Mouse (Mus musculus) right cerebral cortex, adult 2 months (tissue): Measurements from ENCODE around the gene Olfr843.

Experiments
- DNase-seq, 2 experiments: peaks; one replicate each; pipeline ENCODE4 v3.0.0; 2021 to 2022; ENCODE audit warnings: low spot score in 2 of 2

Olfr843 gene

DNA sequence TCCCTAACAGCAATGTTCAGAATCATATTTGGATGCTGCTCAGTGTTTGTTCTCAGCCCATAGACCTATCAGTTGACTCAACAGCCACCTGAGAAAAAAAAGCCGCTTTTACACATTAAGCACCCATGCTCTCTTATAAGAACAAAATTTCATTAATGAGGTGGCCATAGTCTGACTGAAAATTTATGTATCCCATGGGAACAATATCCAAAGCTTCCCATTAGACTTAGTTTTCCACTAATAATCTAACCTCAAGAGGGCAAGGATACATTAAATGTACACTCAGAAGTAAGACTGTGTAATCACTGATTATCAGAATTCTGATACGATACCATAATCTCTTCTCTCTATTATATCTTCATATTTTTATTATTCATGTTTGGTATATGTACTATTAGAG lies at the start of gene Olfr843:
Gene Olfr843, minus strand, starts transcription at position 101 of the 400 bp plus-strand sequence.
- no peak for DNase-seq
